Mouse (Mus musculus) myocyte (in vitro differentiated cells): ENCODE results near the gene Sdk1.

Source experiments
- MAX ChIP-seq: IDR thresholded peaks from one replicate; pipeline ENCODE4 v1.6.1; 2011; ENCODE audit warnings: low read depth, mild to moderate bottlenecking, control low read depth
- POLR2A ChIP-seq: IDR thresholded peaks from one replicate; pipeline ENCODE4 v1.6.1; 2011; ENCODE audit warnings: low read depth, mild to moderate bottlenecking, control low read depth, moderate library complexity; ENCODE audit not compliant: insufficient read length
- USF1 ChIP-seq: IDR thresholded peaks from one replicate; pipeline ENCODE4 v1.6.1; 2011; ENCODE audit warnings: low read depth, mild to moderate bottlenecking, control low read depth, moderate library complexity

- TF ChIP-seq MAX (no peak), POLR2A (no peak), USF1 (no peak)
These were observed 798.7 kb downstream of the Sdk1 start for GRCm38 (mm10) chr5:142039891-142040530.
